Mouse (Mus musculus) thymus, postnatal 0 days (tissue): ENCODE data around the gene Dhx57. TPM values are rescaled to one million over a fixed set of nuclear protein-coding genes. Genes with fewer than 3 reads are reported as not detected.
"Not testable (repeated sequence)": the region's sequence is repeated elsewhere in the genome, so short reads cannot be mapped to it uniquely, and the experiment has no call there.

Experiments used
- DNase-seq: peaks from one replicate; pipeline ENCODE4 v3.0.0-alpha.2; 2015; ENCODE audit warnings: low spot score
- polyA plus RNA-seq: library from polyadenylated mRNA; unstranded; fragments of >200 nt; fragmentation: Nextera tagmentation; extraction: Ambion mirVana; gene quantifications from 2 replicates; pipeline ENCODE4 v1.2.1, GENCODE M21; 2015

Gene Dhx57
- polyA plus RNA-seq, 1 experiment from 2014 or later, result 9.5 TPM

- DNase-seq, result no peak
These were observed 35.1 kb downstream of the Dhx57 start for GRCm38 (mm10) chr17:80255208-80255607.

DNA sequence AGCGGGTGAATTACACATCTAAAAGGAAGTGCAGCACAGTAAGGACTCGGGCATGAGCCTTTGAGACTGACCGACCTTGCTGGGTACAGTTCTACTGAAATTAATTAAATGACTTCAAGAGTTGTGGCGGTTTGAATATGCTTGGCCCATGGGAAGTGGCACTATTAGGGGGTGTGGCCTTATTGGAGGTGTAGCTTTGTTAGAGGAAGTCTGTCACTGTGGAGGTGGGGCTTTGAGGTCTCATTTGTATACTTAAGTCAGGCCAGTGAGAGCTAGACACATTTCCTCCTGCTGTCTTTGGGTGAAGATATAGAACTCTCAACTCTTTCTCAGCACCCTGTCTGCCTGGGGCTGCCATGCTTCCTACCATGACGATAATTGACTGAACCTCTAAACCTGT lies 35.9 kb downstream of the Dhx57 start:
- no peak for DNase-seq

- DNase-seq, result no peak
These were observed 37.3 kb downstream of the Dhx57 start for GRCm38 (mm10) chr17:80252757-80253525.

DNA sequence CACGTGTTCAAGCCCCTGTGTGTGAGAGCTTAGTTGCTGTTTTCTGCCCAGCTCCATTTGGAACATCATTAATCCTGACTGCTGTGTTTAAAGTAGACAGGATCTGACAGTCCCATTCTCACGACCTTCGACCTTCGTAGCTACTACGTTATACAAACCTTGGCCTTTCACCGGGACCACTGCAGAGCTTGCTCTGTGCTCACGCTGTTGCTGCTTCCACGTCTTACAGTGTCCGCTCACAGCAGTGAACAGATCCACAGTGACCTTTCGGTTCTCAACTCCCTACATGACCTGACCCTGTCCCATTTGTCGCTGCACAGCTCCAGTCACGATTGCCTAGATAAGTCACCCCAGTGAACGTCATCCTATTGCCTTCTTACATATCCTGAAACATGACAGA lies 47.2 kb downstream of the Dhx57 start:
- no peak for DNase-seq

DNA sequence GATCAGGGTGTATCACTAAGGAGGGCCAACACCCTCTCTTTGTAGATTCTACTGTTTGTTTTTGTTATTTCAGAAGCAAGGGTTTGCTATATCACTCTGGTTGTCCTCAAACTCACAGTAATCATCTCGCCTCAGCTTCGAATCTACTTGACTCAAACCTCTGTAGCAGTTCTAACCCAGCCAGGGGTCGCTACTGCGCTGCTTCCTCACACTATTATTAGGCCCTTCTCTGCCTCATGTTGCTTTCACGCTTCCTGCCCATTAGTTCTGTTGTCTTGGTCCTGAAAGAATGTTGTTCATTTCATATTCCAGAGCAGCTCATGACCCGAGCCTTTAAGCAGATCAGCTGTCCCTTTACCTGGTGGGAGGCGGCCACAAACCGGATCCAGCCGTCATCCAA lies 48.7 kb downstream of the Dhx57 start:
- DNase-seq, result no peak

GRCm38 (mm10) chr17:80237475-80237874 lies 52.8 kb downstream of the Dhx57 start:
- no peak for DNase-seq

DNA sequence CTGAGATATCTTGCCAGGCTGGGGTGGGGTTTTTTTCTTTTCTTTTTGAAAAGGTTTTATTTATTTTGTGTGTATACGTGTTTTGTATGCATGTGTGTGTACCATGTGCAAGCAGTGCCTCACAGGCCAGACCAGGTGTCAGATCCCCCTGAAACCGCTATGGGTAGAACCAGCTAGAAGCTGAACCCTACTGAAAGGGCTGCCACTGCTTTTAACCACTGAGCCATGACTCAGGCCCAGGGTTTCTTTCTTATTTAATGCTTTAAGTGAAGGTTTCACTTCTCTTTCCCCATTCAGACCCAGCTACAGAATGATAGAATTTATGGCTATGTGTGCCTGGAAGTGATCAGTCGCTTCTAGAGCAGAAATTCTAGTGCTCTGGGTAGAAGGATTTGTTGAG lies 53.5 kb downstream of the Dhx57 start:
- DNase-seq, result no peak

- no peak for DNase-seq
These were observed 54.8 kb downstream of the Dhx57 start for GRCm38 (mm10) chr17:80235477-80235876.

DNA sequence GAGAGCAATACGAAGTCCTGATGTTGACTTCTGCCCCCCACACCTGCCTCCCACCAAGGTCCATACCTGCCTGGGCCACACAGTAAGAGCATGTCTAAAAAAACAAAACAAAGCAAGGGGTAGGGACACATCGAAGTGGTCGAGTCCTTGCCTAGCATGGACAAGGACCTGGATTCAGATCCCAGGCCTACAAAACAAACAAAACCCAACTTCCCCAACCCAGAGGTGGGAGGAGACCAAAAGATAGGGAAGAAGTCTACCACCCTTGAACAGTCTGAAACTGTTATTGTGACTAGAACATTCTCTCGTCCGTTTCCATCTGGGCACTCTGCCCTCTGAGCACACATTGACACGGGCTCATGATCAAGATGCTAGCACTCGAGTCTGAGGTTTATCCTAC lies 55.9 kb downstream of the Dhx57 start:
- no peak for DNase-seq

GRCm38 (mm10) chr17:80233844-80234243 lies 56.4 kb downstream of the Dhx57 start:
- no peak for DNase-seq

DNA sequence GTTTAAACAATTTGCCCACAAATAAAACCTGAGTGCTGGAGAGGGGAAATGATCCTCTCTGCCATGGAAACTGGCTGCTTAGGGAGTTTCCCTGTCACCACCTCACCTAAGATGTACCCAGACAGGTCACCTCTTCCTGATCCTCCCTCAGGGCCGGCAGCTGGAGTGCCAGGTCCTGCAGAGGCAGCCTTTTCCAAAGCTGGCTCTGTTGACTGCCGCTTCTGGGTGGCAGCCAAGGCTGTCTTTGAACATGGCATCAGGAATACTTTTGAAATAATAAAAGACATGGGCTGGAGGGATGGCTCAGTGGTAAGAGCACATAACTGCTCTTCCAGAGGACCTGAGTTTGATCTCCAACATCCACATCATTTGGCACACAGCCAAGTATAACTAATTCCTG lies 60.9 kb downstream of the Dhx57 start:
- DNase-seq, result no peak

- DNase-seq, result not testable (repeated sequence)
These were observed 65.1 kb downstream of the Dhx57 start for GRCm38 (mm10) chr17:80225142-80225541.

DNA sequence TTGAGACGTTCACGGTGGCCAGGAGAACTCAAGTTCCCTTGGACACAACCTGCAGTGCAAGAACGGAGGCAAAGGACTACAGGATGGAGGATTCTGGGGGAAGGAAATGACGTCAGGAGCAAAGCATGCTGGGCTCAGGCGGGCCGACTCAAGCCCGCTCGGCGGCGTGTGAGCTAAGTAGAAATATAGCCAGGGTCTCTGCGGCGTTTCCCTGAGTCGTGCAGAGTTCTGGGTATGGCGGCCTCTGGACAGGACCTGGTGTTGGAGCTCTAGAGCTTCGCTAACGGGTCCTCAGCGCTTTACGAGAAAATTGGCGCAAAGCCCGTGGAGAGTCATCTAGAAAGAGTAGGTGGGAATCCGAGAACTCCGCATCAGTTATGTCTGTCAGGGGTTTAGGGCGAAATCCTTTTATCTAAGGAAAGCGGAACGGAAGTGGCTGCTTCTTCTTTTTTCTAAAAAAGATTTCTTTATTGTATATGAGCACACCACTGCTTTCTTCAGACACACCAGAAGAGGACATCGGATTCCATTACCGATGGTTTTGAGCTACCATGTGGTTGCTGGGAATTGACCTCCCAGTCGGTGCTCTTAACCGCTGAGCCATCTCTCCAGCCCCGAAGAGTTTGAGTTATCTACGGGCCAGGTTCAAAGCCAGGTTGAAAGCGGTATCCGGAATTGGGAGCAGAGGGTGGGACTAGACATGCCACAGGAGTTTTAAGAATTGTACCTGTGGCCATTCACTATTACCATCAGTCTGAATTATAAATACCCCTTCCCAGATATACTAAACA lies 65.8 kb downstream of the Dhx57 start, which contains the start of gene Gemin6:
Gene Gemin6, plus strand, starts transcription at position 116 of the 791 bp plus-strand sequence.
- DNase-seq, result peak; percentile 92

DNA sequence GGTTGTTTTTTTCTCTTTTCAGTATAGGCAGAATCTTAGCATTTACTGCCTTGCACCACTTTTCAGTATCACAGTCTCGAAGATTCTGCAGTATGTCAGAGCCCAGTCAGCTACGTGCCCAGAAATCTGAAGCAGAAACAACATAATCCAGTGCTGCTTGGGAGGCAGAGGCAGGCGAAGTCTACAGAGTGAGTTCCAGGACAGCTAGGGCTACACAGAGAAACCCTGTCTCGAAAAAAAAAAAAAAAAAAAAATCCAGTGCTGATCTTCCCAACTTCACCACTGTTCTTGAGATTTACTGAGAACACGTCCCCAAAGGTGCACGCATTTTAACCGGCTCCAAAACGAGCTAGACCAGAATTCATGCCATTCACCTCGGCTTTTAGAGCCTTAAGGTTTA lies 66.4 kb downstream of the Dhx57 start:
- no peak for DNase-seq

GRCm38 (mm10) chr17:80221890-80222628 lies 68.2 kb downstream of the Dhx57 start:
- DNase-seq, result peak; percentile 39

- no peak for DNase-seq
These were observed 69.1 kb downstream of the Dhx57 start for GRCm38 (mm10) chr17:80221202-80221601.

DNA sequence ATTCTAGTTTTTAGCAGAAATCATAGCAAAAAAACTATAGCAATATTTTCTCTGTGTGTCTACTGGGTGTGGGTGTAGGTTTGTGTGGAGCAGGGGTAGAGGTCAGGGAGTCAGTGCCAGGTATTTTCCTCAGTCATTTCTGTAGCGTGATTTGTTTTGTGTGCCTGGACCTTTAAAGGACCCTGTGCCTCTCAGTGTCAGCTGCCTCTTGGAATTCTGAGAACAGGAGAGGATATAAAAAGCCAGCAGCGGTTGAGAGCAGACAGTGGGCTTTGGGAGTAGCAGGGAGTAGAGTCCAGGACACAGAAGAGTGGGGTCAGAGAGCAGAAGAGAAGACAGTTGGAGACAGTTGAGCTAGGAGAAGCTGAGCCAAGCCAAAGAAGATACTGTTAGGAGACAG lies 70.1 kb downstream of the Dhx57 start:
- no peak for DNase-seq

DNA sequence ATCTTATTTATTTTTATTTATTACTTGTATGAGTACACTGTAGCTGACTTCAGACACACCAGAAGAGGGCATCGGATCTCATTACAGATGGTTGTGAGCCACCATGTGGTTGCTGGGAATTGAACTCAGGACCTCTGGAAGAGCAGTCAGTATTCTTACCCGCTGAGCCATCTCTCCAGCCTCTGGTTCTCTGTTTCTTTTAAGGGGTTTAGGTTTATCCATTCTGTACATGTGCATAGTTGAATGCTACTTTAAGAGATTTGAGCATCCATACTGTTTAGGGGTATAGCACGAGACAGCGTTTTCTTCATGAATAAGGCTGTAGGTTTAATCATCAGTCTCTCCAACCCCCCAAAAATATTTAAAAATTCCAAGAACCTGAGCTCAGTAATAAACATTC lies 76.3 kb downstream of the Dhx57 start:
- not testable (repeated sequence) for DNase-seq

DNA sequence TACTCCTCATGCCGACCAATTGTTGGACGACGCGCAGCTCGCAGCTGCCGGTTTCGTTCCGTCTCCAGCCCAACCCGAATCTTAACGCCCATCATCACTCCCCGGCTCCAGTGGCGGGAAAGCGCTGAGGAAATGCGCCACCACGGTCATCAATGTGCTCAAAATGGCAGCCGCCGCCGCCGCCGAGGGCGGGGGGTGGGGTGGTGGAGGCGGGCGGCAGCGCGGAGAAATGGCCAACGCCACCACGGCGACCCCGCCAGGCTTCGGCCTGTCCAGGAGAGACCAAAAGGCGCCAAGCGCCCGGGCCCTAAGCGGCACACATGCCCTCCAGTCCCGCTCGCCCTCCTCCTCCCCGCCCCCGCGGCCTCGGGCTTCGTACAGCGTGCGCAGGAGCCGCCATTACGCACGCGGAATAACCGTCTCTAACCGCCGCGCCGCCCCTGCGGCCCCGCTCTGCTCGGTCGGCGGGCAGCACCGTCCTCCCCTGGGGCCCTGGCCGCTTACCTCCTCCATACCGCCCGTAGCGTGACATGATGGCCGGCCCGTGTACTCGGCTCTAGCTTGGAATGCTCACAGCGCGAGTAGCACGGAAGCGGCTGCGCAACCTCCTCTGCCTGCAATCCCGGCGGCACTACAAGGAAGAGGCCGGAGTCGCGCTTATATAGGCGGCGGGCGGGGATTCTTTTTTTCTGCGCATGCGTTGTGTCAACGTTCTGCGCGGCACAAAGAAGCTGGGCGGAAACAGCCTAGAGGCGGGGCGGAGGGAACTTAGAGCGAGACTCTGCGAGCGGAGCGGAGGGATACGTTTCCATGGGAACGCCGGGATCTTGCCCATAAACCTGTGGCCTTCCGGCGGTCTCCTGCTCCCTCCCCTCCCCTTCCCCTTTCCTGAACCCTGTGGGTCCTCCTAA lies 83.3 kb downstream of the Dhx57 start, which contains the start of the genes Srsf7 and Ttc39d:
Gene Srsf7, minus strand, starts transcription at position 637 of the 911 bp plus-strand sequence.
Gene Ttc39d, plus strand, starts transcription at position 790 of the 911 bp plus-strand sequence.
- peak; percentile 99 for DNase-seq

DNA sequence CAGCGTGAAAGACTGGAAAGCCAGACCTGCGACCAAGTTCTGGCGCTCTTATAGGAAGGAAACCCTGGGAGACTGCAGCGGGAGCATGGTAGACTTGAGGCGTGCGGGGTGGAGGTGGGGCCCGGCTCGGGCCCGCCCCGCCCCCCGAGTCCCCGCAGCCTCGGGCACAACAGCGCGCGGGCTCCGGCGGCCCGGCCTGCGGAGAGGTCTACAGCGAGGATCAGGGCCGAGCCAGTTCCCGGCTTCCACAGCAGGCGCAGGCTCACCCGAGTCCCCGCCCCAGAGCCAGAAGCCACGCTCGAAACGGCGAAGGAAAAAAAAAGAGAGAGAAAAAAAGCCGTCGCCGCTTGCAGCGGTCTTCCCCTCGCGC lies 84.0 kb downstream of the Dhx57 start:
- peak; percentile 45 for DNase-seq

DNA sequence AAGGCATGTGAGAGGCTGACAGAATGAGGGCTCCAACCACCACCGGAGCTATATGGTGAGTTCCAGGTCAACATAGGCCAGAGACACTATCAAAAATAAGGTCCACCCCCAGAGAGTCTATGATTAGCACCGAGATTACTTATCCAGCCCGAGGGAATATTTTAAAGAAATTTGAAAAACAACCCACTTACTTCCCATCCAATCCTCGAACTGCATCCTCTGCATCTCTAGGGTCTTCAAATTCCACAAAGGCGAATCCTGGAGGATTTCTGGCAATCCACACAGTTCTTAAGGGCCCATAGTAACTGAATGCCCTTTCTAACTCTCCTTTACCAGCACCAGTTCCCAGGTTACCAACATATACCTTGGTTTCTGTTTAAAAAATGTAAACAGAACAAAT lies 84.6 kb downstream of the Dhx57 start:
- DNase-seq, result no peak
